Mouse (Mus musculus) myocyte (in vitro differentiated cells): ENCODE measurements around the gene Isx.

Experiments used
- CEBPB ChIP-seq: IDR thresholded peaks from 2 replicates; pipeline ENCODE4 v1.6.1; 2011; ENCODE audit warnings: mild to moderate bottlenecking, moderate library complexity; ENCODE audit not compliant: poor library complexity, insufficient read depth, severe bottlenecking
- E2F4 ChIP-seq: IDR thresholded peaks from one replicate; pipeline ENCODE4 v1.6.1; 2011; ENCODE audit warnings: mild to moderate bottlenecking, control low read depth, moderate library complexity; ENCODE audit not compliant: insufficient read depth
- MAX ChIP-seq: IDR thresholded peaks from one replicate; pipeline ENCODE4 v1.6.1; 2011; ENCODE audit warnings: low read depth, mild to moderate bottlenecking, control low read depth
- MYOD1 ChIP-seq, 3 experiments: IDR thresholded peaks; one replicate each; pipeline ENCODE4 v1.6.1; 2011; ENCODE audit warnings: control low read depth in 2 of 3, low read depth in 2 of 3, mild to moderate bottlenecking in 2 of 3, moderate library complexity in 1 of 3; ENCODE audit not compliant: insufficient read length in 2 of 3, control insufficient read depth in 1 of 3
- MYOG ChIP-seq, 3 experiments: IDR thresholded peaks; one replicate each; pipeline ENCODE4 v1.6.1; 2011; ENCODE audit warnings: control low read depth in 2 of 3, low read depth in 2 of 3, mild to moderate bottlenecking in 2 of 3; ENCODE audit not compliant: insufficient read length in 2 of 3, control insufficient read depth in 1 of 3, insufficient read depth in 1 of 3
- POLR2A ChIP-seq: IDR thresholded peaks from one replicate; pipeline ENCODE4 v1.6.1; 2011; ENCODE audit warnings: low read depth, mild to moderate bottlenecking, control low read depth, moderate library complexity; ENCODE audit not compliant: insufficient read length
- POLR2AphosphoS2 ChIP-seq: IDR thresholded peaks from one replicate; pipeline ENCODE4 v1.6.1; 2011; ENCODE audit warnings: low read depth, control low read depth; ENCODE audit not compliant: insufficient read length
- SRF ChIP-seq: IDR thresholded peaks from one replicate; pipeline ENCODE4 v1.6.1; 2011; ENCODE audit warnings: low read depth; ENCODE audit not compliant: control insufficient read depth, insufficient read length
- TCF12 ChIP-seq: IDR thresholded peaks from one replicate; pipeline ENCODE4 v1.6.1; 2011; ENCODE audit warnings: mild to moderate bottlenecking, control low read depth; ENCODE audit not compliant: poor library complexity, insufficient read depth, severe bottlenecking
- USF1 ChIP-seq: IDR thresholded peaks from one replicate; pipeline ENCODE4 v1.6.1; 2011; ENCODE audit warnings: low read depth, mild to moderate bottlenecking, control low read depth, moderate library complexity

DNA sequence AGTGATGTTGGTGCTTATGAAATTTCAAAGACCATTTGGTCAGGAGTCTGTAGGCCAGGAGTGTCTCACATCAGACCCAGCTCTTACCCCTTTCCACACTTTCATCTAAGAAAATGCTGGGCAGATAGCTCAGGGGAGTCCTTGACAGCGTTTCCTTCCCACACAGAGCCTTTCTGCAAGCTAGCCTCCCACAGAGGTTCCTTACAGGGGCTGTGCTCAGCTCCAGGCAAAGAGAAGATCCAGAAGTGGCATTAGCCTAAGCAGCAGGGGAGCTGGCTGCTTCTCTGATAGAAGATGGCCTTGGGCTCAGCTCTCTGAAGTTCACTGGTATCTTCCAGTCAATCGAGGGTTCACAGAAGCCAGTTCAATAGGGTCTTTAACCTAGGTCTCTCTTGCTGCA is 1.6 kb downstream of the Isx start:
- TF ChIP-seq POLR2A (no peak), MAX (no peak), USF1 (no peak), E2F4 (no peak), POLR2AphosphoS2 (no peak), TCF12 (no peak), MYOG (IDR thresholded peaks at IDR 0.05; ENCODE audit: control insufficient read depth in 1 of 3, insufficient read depth in 1 of 3, insufficient read length in 2 of 3, low read depth in 2 of 3) (no peak), CEBPB (no peak), SRF (no peak), MYOD1 (IDR thresholded peaks at IDR 0.05; ENCODE audit: control insufficient read depth in 1 of 3, insufficient read length in 2 of 3, low read depth in 2 of 3) (no peak)
